Mouse (Mus musculus): ENCODE results near the gene Gsg1l. TPM values are rescaled to one million over a fixed set of nuclear protein-coding genes. Genes with fewer than 3 reads are reported as not detected.

Gene Gsg1l
- polyA plus RNA-seq, 1 experiment from 2014 or later, result 16.3 TPM

DNA sequence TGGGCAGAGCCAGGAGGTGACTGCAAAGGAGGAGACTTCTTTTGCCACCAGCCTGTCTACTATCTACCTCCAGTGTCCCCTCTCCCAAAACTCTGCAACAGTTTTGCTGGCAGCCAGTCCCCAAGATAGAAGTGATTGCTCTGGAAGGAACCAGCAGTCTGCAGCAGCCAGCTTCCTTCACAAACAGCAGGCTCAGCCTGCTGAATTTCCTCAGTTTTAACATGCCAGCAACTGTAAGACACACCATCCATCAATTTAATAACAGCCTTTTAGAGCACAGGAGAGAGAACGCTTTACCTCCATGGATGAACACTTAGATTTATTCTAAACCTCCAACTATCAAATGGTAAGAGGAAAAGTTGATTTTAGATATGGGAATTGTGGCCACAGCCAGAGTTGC is 218.2 kb downstream of the Gsg1l start:
- Histone ChIP-seq H3K27ac (no peak overlapping the region), H3K4me1 (peaks cover 23% of the 10 kb centered on the region), H3K36me3 (peaks cover 5% of the 10 kb centered on the region; the same call in 1 of the 2 replicates), H3K27me3 (replicated peaks) (no peaks in the 10 kb centered on the region), H3K4me3 (no peak overlapping the region), H3K4me2 (replicated peaks) (no peak overlapping the region), H3K9me3 (no peaks in the 10 kb centered on the region), H3K9ac (no peak overlapping the region)
- ATAC-seq (ENCODE audit: low FRiP score, low read depth), result no peak
- 45% methylated on average over 1 of the region's 1 CpGs for WGBS

GRCm38 (mm10) chr7:125860421-125860820 is 221.8 kb downstream of the Gsg1l start:
- H3K9me3 ChIP-seq, result no peaks in the 10 kb centered on the region
- H3K27ac ChIP-seq, result no peak overlapping the region
- 90% methylated on average over 9 of the region's 9 CpGs for WGBS
- no peak overlapping the region for H3K4me3 ChIP-seq
- H3K9ac ChIP-seq, result no peak overlapping the region
- no peaks in the 10 kb centered on the region; the same call in 1 of the 2 replicates for H3K36me3 ChIP-seq
- no peak overlapping the region for H3K4me2 ChIP-seq (replicated peaks)
- peaks cover 17% of the 10 kb centered on the region for H3K4me1 ChIP-seq
- ATAC-seq (ENCODE audit: low FRiP score, low read depth), result no peak
- H3K27me3 ChIP-seq (replicated peaks), result no peaks in the 10 kb centered on the region

- no peak overlapping the region for H3K27ac ChIP-seq
- no peak overlapping the region for H3K4me2 ChIP-seq (replicated peaks)
- ATAC-seq (ENCODE audit: low FRiP score, low read depth), result no peak
- H3K9me3 ChIP-seq, result no peaks in the 10 kb centered on the region
- peaks cover 8% of the 10 kb centered on the region for H3K4me1 ChIP-seq
- no peak overlapping the region for H3K9ac ChIP-seq
- no peaks in the 10 kb centered on the region for H3K27me3 ChIP-seq (replicated peaks)
- H3K36me3 ChIP-seq, result no peaks in the 10 kb centered on the region; the same call in 1 of the 2 replicates
- no peak overlapping the region for H3K4me3 ChIP-seq
- WGBS, result 70% methylated on average over 3 of the region's 3 CpGs
Measured at GRCm38 (mm10) chr7:125859564-125859963, 222.6 kb downstream of the Gsg1l start.

GRCm38 (mm10) chr7:125847528-125847866 is 234.7 kb downstream of the Gsg1l start:
- H3K4me1 ChIP-seq, result no peaks in the 10 kb centered on the region
- no peak overlapping the region for H3K4me3 ChIP-seq
- H3K27me3 ChIP-seq (replicated peaks), result no peaks in the 10 kb centered on the region
- H3K27ac ChIP-seq, result no peak overlapping the region
- peaks cover 10% of the 10 kb centered on the region; the same call in 1 of the 2 replicates for H3K36me3 ChIP-seq
- H3K4me2 ChIP-seq (replicated peaks), result no peak overlapping the region
- WGBS, result 91% methylated on average over 2 of the region's 2 CpGs
- H3K9me3 ChIP-seq, result no peaks in the 10 kb centered on the region
- H3K9ac ChIP-seq, result no peak overlapping the region
- no peak for ATAC-seq (ENCODE audit: low FRiP score, low read depth)

GRCm38 (mm10) chr7:125846866-125847527 is 235.2 kb downstream of the Gsg1l start:
- ATAC-seq (ENCODE audit: low FRiP score, low read depth), result no peak
- WGBS, result 82% methylated on average over 8 of the region's 8 CpGs
- Histone ChIP-seq H3K4me2 (replicated peaks) (no peak overlapping the region), H3K9me3 (no peaks in the 10 kb centered on the region), H3K9ac (no peak overlapping the region), H3K36me3 (peaks cover 10% of the 10 kb centered on the region; the same call in 1 of the 2 replicates), H3K27ac (no peak overlapping the region), H3K4me1 (no peaks in the 10 kb centered on the region), H3K4me3 (no peak overlapping the region), H3K27me3 (replicated peaks) (no peaks in the 10 kb centered on the region)

DNA sequence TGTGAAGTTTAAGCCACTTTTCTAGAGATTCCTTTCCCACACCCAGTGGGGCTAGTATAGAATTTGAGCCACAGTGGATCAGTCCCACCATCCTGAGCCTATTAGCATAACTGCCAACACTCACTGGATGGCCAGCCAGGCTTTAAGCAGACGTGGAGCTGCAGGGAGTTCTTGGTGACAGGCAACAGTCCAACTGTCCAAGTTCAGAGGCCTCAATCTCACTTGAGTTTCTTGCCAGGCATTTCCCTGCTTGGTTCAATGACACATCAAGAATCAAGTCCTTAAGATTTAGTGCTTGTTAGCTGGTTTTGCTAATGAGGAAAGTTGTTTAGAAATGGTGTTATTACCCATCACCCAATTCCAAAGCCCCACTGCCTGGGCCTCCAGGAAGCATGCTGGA is 236.6 kb downstream of the Gsg1l start:
- Histone ChIP-seq H3K4me3 (no peak overlapping the region), H3K4me1 (no peaks in the 10 kb centered on the region), H3K36me3 (peaks cover 4% of the 10 kb centered on the region; the same call in 1 of the 2 replicates), H3K9me3 (no peaks in the 10 kb centered on the region), H3K27ac (no peak overlapping the region), H3K9ac (no peak overlapping the region), H3K27me3 (replicated peaks) (no peaks in the 10 kb centered on the region), H3K4me2 (replicated peaks) (no peak overlapping the region)
- ATAC-seq (ENCODE audit: low FRiP score, low read depth), result no peak
- WGBS, result 67% methylated on average over 1 of the region's 1 CpGs

GRCm38 (mm10) chr7:125838078-125838742 is 244.0 kb downstream of the Gsg1l start:
- H3K9ac ChIP-seq, result no peak overlapping the region
- WGBS, result 47% methylated on average over 5 of the region's 5 CpGs
- no peak for ATAC-seq (ENCODE audit: low FRiP score, low read depth)

DNA sequence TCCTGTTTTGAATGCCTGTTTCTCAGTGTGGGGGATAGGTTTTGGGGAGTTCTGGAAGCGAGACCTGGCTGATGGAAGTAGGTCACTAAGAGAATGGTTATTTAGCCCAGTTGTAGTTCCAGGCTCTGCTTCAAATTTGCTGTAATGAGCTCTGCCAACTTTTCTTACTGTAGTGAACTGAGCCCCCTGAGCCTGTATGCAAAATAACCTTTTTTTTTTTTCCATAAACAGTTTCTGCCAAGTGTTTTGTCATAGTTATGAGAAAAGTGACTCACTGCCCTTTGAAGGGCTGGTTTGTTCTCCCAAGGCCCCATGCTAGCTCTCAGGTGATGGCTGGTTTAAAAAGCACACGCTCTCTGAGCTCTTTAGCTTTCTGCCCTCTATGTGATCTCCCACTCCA is 248.7 kb downstream of the Gsg1l start:
- peaks cover 17% of the 10 kb centered on the region for H3K4me1 ChIP-seq
- no peak overlapping the region for H3K9ac ChIP-seq
- H3K4me3 ChIP-seq, result no peak overlapping the region
- no peaks in the 10 kb centered on the region for H3K9me3 ChIP-seq
- no peaks in the 10 kb centered on the region for H3K27me3 ChIP-seq (replicated peaks)
- ATAC-seq (ENCODE audit: low FRiP score, low read depth), result no peak
- WGBS, result 92% methylated on average over 2 of the region's 2 CpGs
- H3K27ac ChIP-seq, result no peak overlapping the region
- H3K4me2 ChIP-seq (replicated peaks), result no peak overlapping the region
- H3K36me3 ChIP-seq, result no peaks in the 10 kb centered on the region; the same call in 1 of the 2 replicates

More at GRCm38 (mm10) chr7:125838078-125838742, 244.0 kb downstream of the Gsg1l start:
- H3K4me1 ChIP-seq, result peaks cover 13% of the 10 kb centered on the region
- H3K27me3 ChIP-seq (replicated peaks), result no peaks in the 10 kb centered on the region
- no peak overlapping the region for H3K4me3 ChIP-seq
- peaks cover 2% of the 10 kb centered on the region; the same call in 1 of the 2 replicates for H3K36me3 ChIP-seq
- H3K27ac ChIP-seq, result no peak overlapping the region
- H3K4me2 ChIP-seq (replicated peaks), result no peak overlapping the region; the same call in 1 of the 2 replicates
- H3K9me3 ChIP-seq, result no peaks in the 10 kb centered on the region

GRCm38 (mm10) chr7:125832767-125833166 is 249.4 kb downstream of the Gsg1l start:
- Histone ChIP-seq H3K36me3 (no peaks in the 10 kb centered on the region; the same call in 1 of the 2 replicates), H3K4me2 (replicated peaks) (no peak overlapping the region), H3K4me3 (no peak overlapping the region), H3K9ac (no peak overlapping the region), H3K27ac (no peak overlapping the region), H3K9me3 (no peaks in the 10 kb centered on the region), H3K27me3 (replicated peaks) (no peaks in the 10 kb centered on the region), H3K4me1 (peaks cover 10% of the 10 kb centered on the region)
- ATAC-seq (ENCODE audit: low FRiP score, low read depth), result no peak
- WGBS, result 68% methylated on average over 1 of the region's 1 CpGs

DNA sequence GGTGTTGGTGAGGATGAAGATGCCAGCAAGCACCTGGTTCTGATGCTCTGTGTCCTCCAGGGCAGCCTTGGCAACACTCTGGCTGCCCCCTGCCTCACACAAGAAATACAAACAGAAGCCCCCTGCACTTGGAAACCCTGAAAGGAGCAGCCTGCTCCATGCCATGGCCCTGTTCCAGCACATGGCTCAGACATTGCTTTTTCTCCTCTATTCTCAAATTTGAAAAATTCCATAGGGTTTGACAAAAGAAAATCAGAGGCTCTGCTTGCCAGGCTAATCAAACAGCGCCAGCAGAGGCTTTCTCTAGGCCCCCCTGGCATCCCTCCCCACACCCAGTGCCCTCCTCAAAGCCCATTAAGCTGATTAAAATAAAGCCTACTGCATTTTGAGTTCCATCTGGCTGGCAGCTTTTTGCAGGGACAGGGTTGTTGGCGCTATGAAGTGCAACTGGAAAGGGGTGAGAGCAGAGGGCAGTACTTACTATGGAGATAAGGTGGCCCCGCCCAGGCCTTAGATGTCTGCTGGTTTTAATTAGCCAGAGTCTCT is 253.0 kb downstream of the Gsg1l start:
- 71% methylated on average over 3 of the region's 3 CpGs for WGBS
- H3K27ac ChIP-seq, result no peak overlapping the region
- ATAC-seq (ENCODE audit: low FRiP score, low read depth), result no peak

DNA sequence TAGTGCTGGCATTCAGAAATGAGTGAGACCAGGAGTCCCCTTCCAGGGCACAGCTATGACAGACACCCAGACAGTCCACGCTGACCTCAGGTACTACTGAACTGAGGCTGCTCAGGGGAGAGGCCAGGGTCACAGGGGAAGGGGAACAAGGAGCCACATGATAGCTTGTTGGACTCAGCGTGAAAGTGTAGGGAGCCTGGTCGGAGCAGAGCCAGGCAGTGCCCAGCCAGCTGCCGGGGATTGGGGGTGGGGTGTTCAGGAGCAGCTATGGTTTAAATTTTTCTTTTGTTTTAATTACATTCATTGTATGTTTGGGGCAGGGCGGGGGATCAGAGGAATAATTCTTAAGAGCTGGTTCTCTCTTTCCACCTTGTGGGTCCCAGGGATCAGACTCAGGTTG is 253.7 kb downstream of the Gsg1l start:
- Histone ChIP-seq H3K27ac (no peak overlapping the region), H3K4me2 (replicated peaks) (no peak overlapping the region), H3K9ac (no peak overlapping the region), H3K4me3 (no peak overlapping the region), H3K27me3 (replicated peaks) (no peaks in the 10 kb centered on the region), H3K36me3 (no peaks in the 10 kb centered on the region; the same call in 1 of the 2 replicates), H3K4me1 (peaks cover 13% of the 10 kb centered on the region), H3K9me3 (no peaks in the 10 kb centered on the region)
- no peak for ATAC-seq (ENCODE audit: low FRiP score, low read depth)
- WGBS, result 85% methylated on average over 5 of the region's 5 CpGs

More for the DNA sequence above, 253.0 kb downstream of the Gsg1l start:
- peaks cover 13% of the 10 kb centered on the region for H3K4me1 ChIP-seq
- H3K4me3 ChIP-seq, result no peak overlapping the region
- no peaks in the 10 kb centered on the region; the same call in 1 of the 2 replicates for H3K36me3 ChIP-seq
- H3K9ac ChIP-seq, result no peak overlapping the region
- no peaks in the 10 kb centered on the region for H3K27me3 ChIP-seq (replicated peaks)
- no peak overlapping the region for H3K4me2 ChIP-seq (replicated peaks)
- H3K9me3 ChIP-seq, result no peaks in the 10 kb centered on the region

Measured in neural tube, embryonic 12.5 days (tissue).